Mouse (Mus musculus) forebrain, embryonic 14.5 days (tissue): ENCODE results near the gene Gale. TPM values are rescaled to one million over a fixed set of nuclear protein-coding genes. Genes with fewer than 3 reads are reported as not detected.

Source experiments
- ATAC-seq: fragments of 200-750 bp; cut with Nextera tagmentation; 2 replicates; pipeline ENCODE4 v1.8.0; 2017; ENCODE audit warnings: mild to moderate bottlenecking, moderate library complexity
- DNase-seq: peaks from one replicate; pipeline ENCODE4 v3.0.0-alpha.2; 2015; ENCODE audit warnings: low spot score
- H3K27ac ChIP-seq: fragments of 300-500 bp; sonication (generic); 2 replicates; pipeline ENCODE4 v1.5.1; 2014; ENCODE audit warnings: low read depth, mild to moderate bottlenecking, control low read depth, low read length, moderate library complexity
- H3K27me3 ChIP-seq: fragments of 300-500 bp; sonication (generic); replicated peaks from 2 replicates; pipeline ENCODE4 v1.6.1; 2014; ENCODE audit warnings: low read length, control low read depth, mixed read lengths; ENCODE audit not compliant: control insufficient read depth, insufficient read depth
- H3K36me3 ChIP-seq: fragments of 300-500 bp; sonication (generic); 2 replicates; pipeline ENCODE4 v1.6.1; 2014; ENCODE audit warnings: low read length, control low read depth; ENCODE audit not compliant: control insufficient read depth, insufficient read depth
- H3K4me1 ChIP-seq: fragments of 300-500 bp; sonication (generic); 2 replicates; pipeline ENCODE4 v1.6.1; 2014; ENCODE audit warnings: antibody characterized with exemption, low read length, control low read depth; ENCODE audit not compliant: control insufficient read depth, insufficient read depth
- H3K4me2 ChIP-seq: fragments of 300-500 bp; sonication (generic); 2 replicates; pipeline ENCODE4 v1.6.1; 2014; ENCODE audit warnings: mild to moderate bottlenecking, control low read depth, low read length
- H3K4me3 ChIP-seq: fragments of 300-500 bp; sonication (generic); 2 replicates; pipeline ENCODE4 v1.5.1; 2014; ENCODE audit warnings: low read depth, low read length, control low read depth
- H3K9ac ChIP-seq: fragments of 300-500 bp; sonication (generic); 2 replicates; pipeline ENCODE4 v1.6.1; 2014; ENCODE audit warnings: mild to moderate bottlenecking, low read length, control low read depth, moderate library complexity
- H3K9me3 ChIP-seq: fragments of 300-500 bp; sonication (generic); replicated peaks from 2 replicates; pipeline ENCODE4 v1.6.1; 2016; ENCODE audit warnings: low read length, control low read depth, mixed read lengths; ENCODE audit not compliant: control insufficient read depth
- WGBS: fragments of 180-500 bp; shearing (Covaris S2); extraction: QIAGEN DNeasy Blood & Tissue Kit; methylation state at CpG from one replicate; pipeline ENCODE4 v1.1.7; 2014; 5-methylcytosine and 5-hydroxymethylcytosine counted together
- polyA plus RNA-seq: library from polyadenylated mRNA; unstranded; fragments of >200 nt; fragmentation: Nextera tagmentation; extraction: Ambion mirVana; gene quantifications from 2 replicates; pipeline ENCODE4 v1.2.1, GENCODE M21; 2014

The Gale gene
- polyA plus RNA-seq, 1 experiment from 2014 or later = 32.9 TPM

DNA sequence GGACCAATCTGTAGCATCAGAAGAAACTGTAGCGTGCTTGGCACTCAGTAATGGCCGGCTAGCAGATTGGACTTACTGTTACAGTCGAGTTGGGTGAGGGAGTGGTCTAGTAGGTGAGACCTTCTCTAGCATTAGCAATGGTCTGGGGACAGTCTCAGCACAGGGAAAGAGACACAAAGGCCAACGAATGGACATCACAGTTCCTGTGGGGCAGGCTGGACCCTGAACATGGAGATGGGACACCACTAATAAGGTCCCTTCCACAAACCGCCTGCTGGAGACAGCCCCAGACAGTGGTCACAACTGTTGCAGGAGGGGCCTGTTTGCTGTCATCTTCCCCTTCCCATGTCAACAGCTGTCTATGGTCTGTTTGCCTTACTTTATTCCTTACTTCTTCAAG lies 1.8 kb upstream of the Gale start:
- no peaks in the 10 kb centered on the region for H3K9me3 ChIP-seq
- no peaks in the 10 kb centered on the region for H3K27me3 ChIP-seq
- H3K4me3 ChIP-seq = no peak overlapping the region
- peaks cover 42% of the 10 kb centered on the region for H3K36me3 ChIP-seq
- DNase-seq = no peak
- H3K27ac ChIP-seq = no peak overlapping the region
- peaks cover 10% of the 10 kb centered on the region for H3K4me1 ChIP-seq
- H3K4me2 ChIP-seq = no peak overlapping the region
- no peak overlapping the region for H3K9ac ChIP-seq
- WGBS = 91% methylated on average over 5 of the region's 5 CpGs
- no peak for ATAC-seq

DNA sequence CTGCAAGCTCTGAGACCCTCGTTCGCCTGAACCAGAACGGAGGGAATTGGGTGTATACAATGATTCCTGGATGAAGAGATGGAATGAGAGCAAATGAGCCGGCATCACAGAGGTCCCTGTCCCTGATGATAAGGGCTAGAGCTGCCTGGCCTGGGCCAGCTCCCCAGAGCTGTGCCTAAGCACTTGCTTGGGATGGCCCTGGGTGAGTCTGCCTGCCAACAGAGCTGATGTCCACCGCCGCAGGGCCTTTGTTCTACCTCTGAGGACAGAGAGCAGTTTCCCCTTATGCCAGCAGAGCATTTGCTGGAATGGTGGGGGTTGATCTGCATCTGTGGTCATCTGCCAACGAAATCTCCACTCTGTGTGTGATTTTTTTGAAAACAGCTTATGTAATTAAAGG lies 1.3 kb upstream of the Gale start:
- 87% methylated on average over 7 of the region's 7 CpGs for WGBS
- H3K9ac ChIP-seq = no peak overlapping the region
- peaks cover 10% of the 10 kb centered on the region for H3K4me1 ChIP-seq
- ATAC-seq = no peak
- H3K27ac ChIP-seq = no peak overlapping the region
- no peaks in the 10 kb centered on the region for H3K27me3 ChIP-seq
- H3K9me3 ChIP-seq = no peaks in the 10 kb centered on the region
- H3K4me3 ChIP-seq = no peak overlapping the region
- peaks cover 45% of the 10 kb centered on the region for H3K36me3 ChIP-seq
- no peak for DNase-seq
- H3K4me2 ChIP-seq = no peak overlapping the region

DNA sequence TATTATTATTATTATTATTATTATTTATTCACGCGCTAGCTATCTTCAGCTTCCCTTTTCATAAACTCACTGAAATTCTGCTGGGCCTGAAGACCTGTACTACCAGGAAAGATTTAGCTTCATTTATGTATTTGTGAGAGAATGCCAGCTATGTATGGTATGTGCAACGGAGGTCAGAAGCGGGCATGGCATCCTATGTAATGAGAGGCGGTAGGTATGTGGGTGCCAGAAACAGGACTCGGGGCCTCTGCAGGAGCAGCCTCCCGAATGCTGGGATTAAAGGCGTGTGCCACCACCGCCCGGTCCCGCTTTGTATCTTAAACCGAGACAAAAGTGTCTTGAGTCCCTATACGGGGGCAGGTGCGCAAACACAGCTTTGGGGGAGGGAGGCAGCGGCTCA lies 581 bp upstream of the Gale start:
- peak; percentile 8 for ATAC-seq
- Histone ChIP-seq H3K9ac (peak overlapping the region; percentile 84), H3K27me3 (no peaks in the 10 kb centered on the region), H3K36me3 (peaks cover 50% of the 10 kb centered on the region), H3K4me2 (peak overlapping the region; percentile 96), H3K4me3 (peak overlapping the region; percentile 54), H3K4me1 (peaks cover 10% of the 10 kb centered on the region), H3K27ac (peak overlapping the region; percentile 77), H3K9me3 (no peaks in the 10 kb centered on the region)
- no peak for DNase-seq
- 6% methylated on average over 15 of the region's 15 CpGs for WGBS

DNA sequence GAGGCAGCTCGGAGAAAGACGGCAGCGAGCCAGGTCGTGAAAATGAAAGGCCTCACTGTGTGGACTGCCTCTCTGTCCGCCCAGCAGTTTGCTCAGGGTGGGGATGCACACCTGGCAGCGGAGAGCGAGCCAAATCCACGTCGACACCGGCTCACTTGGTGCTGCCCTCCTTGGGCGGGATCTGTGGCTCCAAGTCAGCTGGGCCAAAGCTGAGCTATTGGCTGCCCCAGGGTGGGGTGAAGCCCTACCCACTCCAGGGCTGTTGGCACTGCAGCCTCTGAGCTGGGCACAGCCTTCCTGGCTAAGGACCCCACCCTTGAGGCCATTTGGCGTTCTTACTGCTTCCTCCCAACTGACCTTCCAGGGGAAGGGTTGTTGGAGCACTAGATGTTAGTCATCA lies 899 bp downstream of the Gale start:
- H3K4me2 ChIP-seq = peak overlapping the region; percentile 96
- no peak overlapping the region for H3K27ac ChIP-seq
- ATAC-seq (no peak), DNase-seq (no peak)
- WGBS = 4% methylated on average over 12 of the region's 12 CpGs
- H3K36me3 ChIP-seq = peaks cover 52% of the 10 kb centered on the region
- peaks cover 10% of the 10 kb centered on the region for H3K4me1 ChIP-seq
- peak overlapping the region; percentile 54 for H3K4me3 ChIP-seq
- H3K9ac ChIP-seq = peak overlapping the region; percentile 84
- no peaks in the 10 kb centered on the region for H3K9me3 ChIP-seq
- no peaks in the 10 kb centered on the region for H3K27me3 ChIP-seq

DNA sequence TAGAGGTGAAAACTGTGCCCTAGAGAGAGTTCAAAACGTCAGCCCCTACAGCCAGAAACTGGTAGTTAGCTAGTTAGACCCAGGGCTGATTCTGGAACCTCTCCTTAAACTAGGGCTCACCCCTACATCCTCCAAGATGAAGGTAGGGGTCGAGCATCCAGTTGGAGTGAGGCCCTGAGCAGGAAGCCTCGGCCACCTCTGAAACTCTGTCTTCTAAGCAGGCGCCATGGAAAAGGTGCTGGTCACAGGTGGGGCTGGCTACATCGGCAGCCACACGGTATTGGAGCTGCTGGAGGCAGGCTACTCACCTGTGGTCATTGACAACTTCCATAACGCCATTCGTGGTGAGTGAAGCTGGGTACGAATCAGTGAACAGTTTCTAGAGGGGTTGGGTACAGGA lies 1.6 kb downstream of the Gale start:
- no peak overlapping the region for H3K9ac ChIP-seq
- DNase-seq (no peak), ATAC-seq (no peak)
- H3K36me3 ChIP-seq = peaks cover 52% of the 10 kb centered on the region
- H3K9me3 ChIP-seq = no peaks in the 10 kb centered on the region
- H3K27me3 ChIP-seq = no peaks in the 10 kb centered on the region
- peaks cover 10% of the 10 kb centered on the region for H3K4me1 ChIP-seq
- WGBS = 86% methylated on average over 9 of the region's 9 CpGs
- no peak overlapping the region for H3K27ac ChIP-seq
- no peak overlapping the region for H3K4me3 ChIP-seq
- no peak overlapping the region for H3K4me2 ChIP-seq

DNA sequence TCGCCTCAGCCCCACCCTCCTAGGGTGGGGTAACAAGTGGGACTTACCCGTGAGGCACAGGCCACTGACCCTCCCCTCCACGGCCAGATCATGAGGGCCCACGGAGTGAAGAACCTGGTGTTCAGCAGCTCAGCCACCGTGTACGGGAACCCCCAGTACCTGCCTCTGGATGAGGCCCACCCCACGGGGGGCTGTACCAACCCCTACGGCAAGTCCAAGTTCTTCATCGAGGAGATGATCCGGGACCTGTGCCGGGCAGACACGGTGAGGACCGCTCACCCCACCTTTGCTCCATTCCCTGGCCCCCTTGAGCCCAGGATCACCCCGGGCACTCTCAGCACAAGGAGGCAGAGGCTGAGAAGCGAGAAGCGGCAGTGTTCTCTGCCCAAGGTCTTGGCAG lies 2.8 kb downstream of the Gale start:
- Histone ChIP-seq H3K4me3 (no peak overlapping the region), H3K27ac (no peak overlapping the region), H3K9me3 (no peaks in the 10 kb centered on the region), H3K4me2 (no peak overlapping the region), H3K36me3 (peaks cover 53% of the 10 kb centered on the region), H3K9ac (no peak overlapping the region), H3K27me3 (no peaks in the 10 kb centered on the region), H3K4me1 (peaks cover 10% of the 10 kb centered on the region)
- 93% methylated on average over 16 of the region's 16 CpGs for WGBS
- DNase-seq (no peak), ATAC-seq (no peak)

DNA sequence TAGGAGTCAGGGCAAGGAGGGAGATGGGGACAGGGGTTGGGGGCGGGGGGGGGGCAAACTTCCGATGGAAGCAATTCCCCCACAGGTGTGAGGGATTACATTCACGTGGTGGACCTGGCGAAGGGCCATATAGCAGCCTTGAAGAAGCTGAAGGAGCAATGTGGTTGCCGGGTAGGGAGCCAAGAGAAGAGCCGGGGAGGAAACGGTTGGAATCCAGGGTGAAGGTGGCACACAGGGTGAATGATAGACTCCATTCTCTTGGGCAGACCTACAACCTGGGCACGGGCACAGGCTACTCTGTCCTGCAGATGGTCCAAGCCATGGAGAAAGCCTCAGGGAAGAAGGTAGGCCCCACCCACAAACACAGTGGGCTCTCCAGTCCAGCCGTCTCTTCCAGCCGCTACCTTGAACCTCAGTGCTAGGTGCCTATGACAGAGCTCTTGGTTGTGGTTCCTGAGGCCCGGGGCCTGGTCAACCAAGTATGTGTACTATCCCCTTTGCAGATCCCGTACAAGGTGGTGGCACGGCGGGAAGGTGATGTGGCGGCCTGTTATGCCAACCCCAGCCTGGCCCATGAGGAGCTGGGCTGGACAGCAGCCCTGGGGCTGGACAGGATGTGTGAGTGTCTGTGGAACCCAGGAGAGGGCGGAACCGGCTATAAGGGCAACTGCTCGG lies 3.7 kb downstream of the Gale start:
- WGBS = 88% methylated on average over 18 of the region's 18 CpGs
- Histone ChIP-seq H3K27ac (no peak overlapping the region), H3K4me2 (no peak overlapping the region), H3K36me3 (peaks cover 52% of the 10 kb centered on the region), H3K9ac (no peak overlapping the region), H3K9me3 (no peaks in the 10 kb centered on the region), H3K27me3 (no peaks in the 10 kb centered on the region), H3K4me3 (no peak overlapping the region), H3K4me1 (peaks cover 16% of the 10 kb centered on the region)
- DNase-seq (no peak), ATAC-seq (no peak)

DNA sequence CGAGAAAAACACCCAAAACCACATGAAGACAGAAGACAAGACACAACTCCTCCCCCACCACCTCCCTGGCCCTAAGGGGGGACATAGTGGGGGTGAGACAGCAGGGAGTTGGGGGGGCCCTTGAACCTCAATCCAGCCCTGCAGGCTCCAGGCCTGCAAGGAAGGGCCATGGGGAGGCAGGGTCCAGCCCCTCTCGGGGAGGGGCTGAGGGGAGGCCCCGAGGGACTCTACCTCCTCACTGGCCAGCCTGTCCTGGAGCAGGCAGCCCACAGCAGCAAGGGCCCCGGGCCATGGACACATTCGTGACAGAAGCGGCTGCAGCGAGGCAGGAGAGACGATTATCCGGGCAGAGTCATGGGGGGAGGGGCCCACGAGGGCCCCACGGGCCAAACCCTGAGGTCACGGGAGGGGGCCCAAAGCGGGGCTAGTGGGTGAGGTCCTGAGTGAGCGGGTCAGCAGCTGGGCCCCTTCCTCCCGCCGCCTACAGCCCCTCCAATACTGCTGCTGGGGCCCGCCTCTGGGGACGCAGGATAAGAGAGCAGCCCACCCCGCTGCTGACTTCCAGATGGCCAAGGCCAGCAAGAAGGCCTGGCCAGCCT lies 4.8 kb downstream of the Gale start:
- H3K27ac ChIP-seq = no peak overlapping the region
- no peak overlapping the region for H3K9ac ChIP-seq
- H3K36me3 ChIP-seq = peaks cover 51% of the 10 kb centered on the region
- WGBS = 84% methylated on average over 19 of the region's 19 CpGs
- H3K9me3 ChIP-seq = no peaks in the 10 kb centered on the region
- no peak overlapping the region for H3K4me2 ChIP-seq
- no peaks in the 10 kb centered on the region for H3K27me3 ChIP-seq
- no peak for DNase-seq
- H3K4me3 ChIP-seq = no peak overlapping the region
- no peak for ATAC-seq
- H3K4me1 ChIP-seq = peaks cover 12% of the 10 kb centered on the region

DNA sequence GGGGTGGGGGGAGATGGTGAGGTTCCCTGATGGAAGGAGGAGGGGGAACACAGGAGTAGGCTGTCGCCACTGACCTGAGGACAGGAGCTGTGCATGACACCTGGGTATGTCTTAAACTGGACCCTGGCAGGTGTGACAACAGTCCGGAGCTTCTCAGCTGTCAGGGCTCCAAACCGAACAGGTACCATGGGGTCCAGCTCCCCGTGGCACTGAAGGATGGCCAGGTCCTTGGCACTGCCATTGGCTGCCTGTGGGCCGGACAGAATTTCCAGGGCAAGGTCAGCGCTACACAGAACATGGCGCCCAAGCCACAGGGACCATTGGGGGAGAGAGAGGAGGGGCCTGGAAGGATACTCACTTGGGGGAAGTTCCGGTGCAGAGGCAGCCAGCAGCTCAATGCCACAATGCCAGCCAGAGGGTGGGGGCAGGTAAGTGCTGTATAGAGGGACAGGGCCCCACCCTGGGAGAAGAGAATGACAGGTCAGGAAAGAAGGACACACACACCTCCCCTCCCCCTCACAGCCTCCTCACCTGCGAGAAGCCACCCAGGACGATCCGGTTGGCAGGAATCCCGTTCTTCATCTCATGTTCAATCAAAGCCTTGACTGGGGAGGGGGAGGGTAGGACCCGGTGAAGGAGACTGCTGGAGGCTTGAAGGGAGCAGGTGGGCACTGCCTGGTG lies 5.7 kb downstream of the Gale start:
- Histone ChIP-seq H3K4me3 (no peak overlapping the region), H3K9ac (no peak overlapping the region), H3K9me3 (no peaks in the 10 kb centered on the region), H3K36me3 (peaks cover 52% of the 10 kb centered on the region), H3K4me2 (no peak overlapping the region), H3K4me1 (peaks cover 9% of the 10 kb centered on the region), H3K27me3 (no peaks in the 10 kb centered on the region), H3K27ac (no peak overlapping the region)
- 85% methylated on average over 13 of the region's 13 CpGs for WGBS
- DNase-seq (no peak), ATAC-seq (no peak)
